Mouse (Mus musculus): ENCODE measurements around the gene Cblb. TPM values are rescaled to one million over a fixed set of nuclear protein-coding genes. Genes with fewer than 3 reads are reported as not detected.
A peak's percentile ranks its signal among the peaks of the same experiment; 100 is the strongest.

Cblb gene
- 29.0 and 31.6 TPM in 2 replicates for polyA plus RNA-seq (2016; fragmentation: Nextera tagmentation; extraction: Ambion mirVana)

- Histone ChIP-seq H3K4me2 (peak within 1 kb of the TSS; percentile 64), H3K4me1 (peaks cover 42% of the 10 kb centered on the region), H3K9ac (peak within 1 kb of the TSS; percentile 96), H3K4me3 (replicated peaks) (peak within 1 kb of the TSS; percentile 91), H3K27ac (peak within 1 kb of the TSS; percentile 97), H3K9me3 (no peaks in the 10 kb centered on the region), H3K36me3 (replicated peaks) (peaks cover 22% of the 10 kb centered on the region), H3K27me3 (no peaks in the 10 kb centered on the region)
- under 1% methylated on average over 38 of the region's 38 CpGs for WGBS
- peak; percentile 99 for ATAC-seq (ENCODE audit: low FRiP score)
These were observed at the start of gene Cblb for GRCm38 (mm10) chr16:52031091-52031689. Cblb (plus strand) TSS chr16:52031225.

- no peak for ATAC-seq (ENCODE audit: low FRiP score)
- Histone ChIP-seq H3K36me3 (replicated peaks) (no peaks in the 10 kb centered on the region), H3K9me3 (no peaks in the 10 kb centered on the region), H3K27ac (no peak overlapping the region), H3K4me3 (replicated peaks) (no peak overlapping the region), H3K4me1 (no peaks in the 10 kb centered on the region), H3K27me3 (no peaks in the 10 kb centered on the region), H3K4me2 (no peak overlapping the region), H3K9ac (no peak overlapping the region)
- 59% methylated on average over 8 of the region's 8 CpGs for WGBS
These were observed 45.6 kb upstream of the Cblb start for GRCm38 (mm10) chr16:51985436-51985835.

- no peaks in the 10 kb centered on the region for H3K27me3 ChIP-seq
- no peaks in the 10 kb centered on the region for H3K4me1 ChIP-seq
- H3K36me3 ChIP-seq (replicated peaks): no peaks in the 10 kb centered on the region
- no peak overlapping the region for H3K9ac ChIP-seq
- ATAC-seq (ENCODE audit: low FRiP score): no peak
- 77% methylated on average over 3 of the region's 3 CpGs for WGBS
- no peak overlapping the region for H3K4me3 ChIP-seq (replicated peaks)
- no peak overlapping the region for H3K27ac ChIP-seq
- H3K4me2 ChIP-seq: no peak overlapping the region
- H3K9me3 ChIP-seq: no peaks in the 10 kb centered on the region
These were observed 44.8 kb upstream of the Cblb start for GRCm38 (mm10) chr16:51986207-51986606.

GRCm38 (mm10) chr16:51987085-51987620 lies 43.9 kb upstream of the Cblb start:
- Histone ChIP-seq H3K4me3 (replicated peaks) (no peak overlapping the region), H3K4me1 (no peaks in the 10 kb centered on the region), H3K9me3 (no peaks in the 10 kb centered on the region), H3K27me3 (no peaks in the 10 kb centered on the region), H3K4me2 (no peak overlapping the region), H3K36me3 (replicated peaks) (no peaks in the 10 kb centered on the region), H3K27ac (no peak overlapping the region), H3K9ac (no peak overlapping the region)
- ATAC-seq (ENCODE audit: low FRiP score): no peak
- WGBS: 89% methylated on average over 4 of the region's 4 CpGs

GRCm38 (mm10) chr16:51988027-51988426 lies 43.0 kb upstream of the Cblb start:
- Histone ChIP-seq H3K27me3 (no peaks in the 10 kb centered on the region), H3K4me1 (no peaks in the 10 kb centered on the region), H3K9me3 (no peaks in the 10 kb centered on the region), H3K36me3 (replicated peaks) (no peaks in the 10 kb centered on the region), H3K4me2 (no peak overlapping the region), H3K4me3 (replicated peaks) (no peak overlapping the region), H3K9ac (no peak overlapping the region), H3K27ac (no peak overlapping the region)
- ATAC-seq (ENCODE audit: low FRiP score): no peak

- Histone ChIP-seq H3K9ac (no peak overlapping the region), H3K9me3 (no peaks in the 10 kb centered on the region), H3K4me1 (no peaks in the 10 kb centered on the region), H3K4me3 (replicated peaks) (no peak overlapping the region), H3K27me3 (no peaks in the 10 kb centered on the region), H3K27ac (no peak overlapping the region), H3K36me3 (replicated peaks) (no peaks in the 10 kb centered on the region), H3K4me2 (no peak overlapping the region)
- WGBS: 85% methylated on average over 3 of the region's 3 CpGs
- ATAC-seq (ENCODE audit: low FRiP score): no peak
These were observed 41.8 kb upstream of the Cblb start for GRCm38 (mm10) chr16:51989259-51989658.

- Histone ChIP-seq H3K27ac (no peak overlapping the region), H3K27me3 (no peaks in the 10 kb centered on the region), H3K9ac (no peak overlapping the region), H3K36me3 (replicated peaks) (no peaks in the 10 kb centered on the region), H3K4me2 (no peak overlapping the region), H3K9me3 (no peaks in the 10 kb centered on the region), H3K4me3 (replicated peaks) (no peak overlapping the region), H3K4me1 (no peaks in the 10 kb centered on the region)
- 92% methylated on average over 3 of the region's 3 CpGs for WGBS
- no peak for ATAC-seq (ENCODE audit: low FRiP score)
These were observed 31.0 kb upstream of the Cblb start for GRCm38 (mm10) chr16:52000043-52000442.

- H3K27ac ChIP-seq: no peak overlapping the region
- H3K4me3 ChIP-seq (replicated peaks): no peak overlapping the region
- no peaks in the 10 kb centered on the region for H3K27me3 ChIP-seq
- H3K36me3 ChIP-seq (replicated peaks): no peaks in the 10 kb centered on the region
- H3K9me3 ChIP-seq: no peaks in the 10 kb centered on the region
- H3K4me2 ChIP-seq: no peak overlapping the region
- no peaks in the 10 kb centered on the region for H3K4me1 ChIP-seq
- H3K9ac ChIP-seq: no peak overlapping the region
- ATAC-seq (ENCODE audit: low FRiP score): no peak
These were observed 30.2 kb upstream of the Cblb start for GRCm38 (mm10) chr16:52000801-52001200.

GRCm38 (mm10) chr16:52007006-52007405 lies 24.0 kb upstream of the Cblb start:
- Histone ChIP-seq H3K9ac (no peak overlapping the region), H3K4me1 (no peaks in the 10 kb centered on the region), H3K4me2 (no peak overlapping the region), H3K36me3 (replicated peaks) (no peaks in the 10 kb centered on the region), H3K9me3 (no peaks in the 10 kb centered on the region), H3K27me3 (no peaks in the 10 kb centered on the region), H3K4me3 (replicated peaks) (no peak overlapping the region), H3K27ac (no peak overlapping the region)
- ATAC-seq (ENCODE audit: low FRiP score): no peak
- WGBS: 85% methylated on average over 3 of the region's 3 CpGs

- Histone ChIP-seq H3K36me3 (replicated peaks) (no peaks in the 10 kb centered on the region), H3K9ac (no peak overlapping the region), H3K9me3 (no peaks in the 10 kb centered on the region), H3K4me1 (no peaks in the 10 kb centered on the region), H3K27me3 (no peaks in the 10 kb centered on the region), H3K4me2 (no peak overlapping the region), H3K4me3 (replicated peaks) (no peak overlapping the region), H3K27ac (no peak overlapping the region)
- no peak for ATAC-seq (ENCODE audit: low FRiP score)
- 65% methylated on average over 2 of the region's 2 CpGs for WGBS
These were observed 22.6 kb upstream of the Cblb start for GRCm38 (mm10) chr16:52008471-52008870.

GRCm38 (mm10) chr16:52009421-52009820 lies 21.6 kb upstream of the Cblb start:
- H3K27ac ChIP-seq: no peak overlapping the region
- H3K36me3 ChIP-seq (replicated peaks): no peaks in the 10 kb centered on the region
- H3K9ac ChIP-seq: no peak overlapping the region
- no peak for ATAC-seq (ENCODE audit: low FRiP score)
- no peaks in the 10 kb centered on the region for H3K27me3 ChIP-seq
- no peak overlapping the region for H3K4me3 ChIP-seq (replicated peaks)
- H3K4me2 ChIP-seq: no peak overlapping the region
- 85% methylated on average over 6 of the region's 6 CpGs for WGBS
- no peaks in the 10 kb centered on the region for H3K4me1 ChIP-seq
- H3K9me3 ChIP-seq: no peaks in the 10 kb centered on the region

- H3K27ac ChIP-seq: no peak overlapping the region
- H3K9ac ChIP-seq: no peak overlapping the region
- 97% methylated on average over 3 of the region's 3 CpGs for WGBS
- H3K4me1 ChIP-seq: no peaks in the 10 kb centered on the region
- no peaks in the 10 kb centered on the region for H3K27me3 ChIP-seq
- no peak overlapping the region for H3K4me2 ChIP-seq
- H3K4me3 ChIP-seq (replicated peaks): no peak overlapping the region
- no peaks in the 10 kb centered on the region for H3K36me3 ChIP-seq (replicated peaks)
- no peaks in the 10 kb centered on the region for H3K9me3 ChIP-seq
- no peak for ATAC-seq (ENCODE audit: low FRiP score)
These were observed 18.0 kb upstream of the Cblb start for GRCm38 (mm10) chr16:52012984-52013383.

- no peak overlapping the region for H3K27ac ChIP-seq
- H3K36me3 ChIP-seq (replicated peaks): no peaks in the 10 kb centered on the region
- no peak for ATAC-seq (ENCODE audit: low FRiP score)
- H3K4me3 ChIP-seq (replicated peaks): no peak overlapping the region
- H3K27me3 ChIP-seq: no peaks in the 10 kb centered on the region
- no peak overlapping the region for H3K4me2 ChIP-seq
- no peaks in the 10 kb centered on the region for H3K4me1 ChIP-seq
- WGBS: 89% methylated on average over 2 of the region's 2 CpGs
- H3K9me3 ChIP-seq: no peaks in the 10 kb centered on the region
- H3K9ac ChIP-seq: no peak overlapping the region
These were observed 17.2 kb upstream of the Cblb start for GRCm38 (mm10) chr16:52013812-52014211.
